Mouse (Mus musculus) small intestine, adult 2 months (tissue): ENCODE measurements around the gene Btaf1.

Source experiments
- CTCF ChIP-seq: fragments of 200-500 bp; IDR thresholded peaks from 2 replicates; pipeline ENCODE4 v1.5.1; 2012; ENCODE audit warnings: low read depth, mild to moderate bottlenecking, control low read depth, inconsistent platforms, low read length, moderate library complexity, mixed read lengths; ENCODE audit not compliant: insufficient replicate concordance, insufficient read length; ENCODE audit errors: extremely low read depth
- POLR2A ChIP-seq: fragments of 200-500 bp; IDR thresholded peaks from 2 replicates; pipeline ENCODE4 v1.6.1; 2012; ENCODE audit warnings: low read depth, mild to moderate bottlenecking, control low read depth, inconsistent platforms, low read length, moderate library complexity

DNA sequence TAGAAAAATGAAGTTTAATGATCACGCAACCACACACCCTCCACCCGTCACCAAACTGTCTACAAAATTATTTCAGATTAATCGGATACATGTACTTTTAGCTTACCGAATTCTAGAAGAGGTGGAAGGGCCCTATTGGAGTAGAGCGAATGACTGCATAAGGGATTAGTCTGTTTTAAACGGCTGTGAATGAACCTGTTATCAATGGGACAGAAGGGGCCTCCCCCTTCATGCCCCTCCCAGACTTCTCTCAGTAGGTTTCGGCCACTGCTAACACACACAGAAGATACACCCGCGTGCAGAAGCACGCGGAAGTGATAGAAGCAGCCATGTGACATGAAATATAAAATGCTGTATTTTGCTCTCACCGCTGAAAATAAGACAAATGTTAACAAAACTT lies 6.4 kb upstream of the Btaf1 start, which contains the start of gene Fgfbp3:
- TF ChIP-seq POLR2A (no peak), CTCF (no peak)
